18 mouse cellular contexts compared by ENCODE assay signal in genomic region chr2:45593765-45594164, GRCm38 (mm10).
DNase-seq lines count a peak whose midpoint lies in the region; ATAC-seq and TF ChIP-seq lines count a peak whose summit lies in the region.
"Had no signal": no experiment of that assay in that cellular context is flagged by ENCODE, and none has a peak within 500 bp of the region (broad histone marks: within the 10 kb centered on the region; RNA-seq: fewer than 3 reads in every experiment).

No protein-coding gene starts in this region.

- no peaks in the 10 kb centered on the region for H3K4me1 ChIP-seq in stomach, postnatal 0 days (replicated peaks; ENCODE audit: control insufficient read depth, insufficient read depth)
- H3K4me1 ChIP-seq in intestine, embryonic 16.5 days (ENCODE audit: control insufficient read depth, insufficient read depth, low read length): no peaks in the 10 kb centered on the region
- H3K4me1 ChIP-seq: hindbrain, embryonic 12.5 days; liver, embryonic 13.5 days; midbrain, embryonic 10.5 days; neural tube, embryonic 13.5 days had no signal

- no peaks in the 10 kb centered on the region for H3K27me3 ChIP-seq in stomach, postnatal 0 days (ENCODE audit: control insufficient read depth, insufficient read depth, low read length)
- H3K27me3 ChIP-seq in intestine, embryonic 16.5 days (replicated peaks; ENCODE audit: control insufficient read depth, insufficient read depth, low read length): no peaks in the 10 kb centered on the region
- H3K27me3 ChIP-seq: hindbrain, embryonic 12.5 days; liver, embryonic 13.5 days; neural tube, embryonic 13.5 days had no signal

- TF ChIP-seq CTCF in stomach, postnatal 0 days (IDR thresholded peaks at IDR 0.05; ENCODE audit: low read depth): no peak

- peak; percentile 39 for DNase-seq in gastrocnemius, adult 18-20 months (ENCODE audit: low spot score)
- no peak for DNase-seq in gastrocnemius, postnatal 14 days
- DNase-seq in lung, adult 18-20 months: peak; percentile 4 to 21
- no peak for DNase-seq in lung, postnatal 14 days
- DNase-seq in adipocyte (ENCODE audit: low spot score): peak; percentile 54
- peak; percentile 15 for DNase-seq in stomach, postnatal 0 days (ENCODE audit: low spot score)
- DNase-seq: B cell, adult 2 months; cerebellum, adult 11-12 months; cerebellum, postnatal 25 days; layer of hippocampus, postnatal 36 days; liver, embryonic 13.5 days; lung, postnatal 10 days had no signal

- H3K36me3 ChIP-seq in stomach, postnatal 0 days (ENCODE audit: control insufficient read depth, insufficient read depth, low read length): no peaks in the 10 kb centered on the region
- no peaks in the 10 kb centered on the region for H3K36me3 ChIP-seq in intestine, embryonic 16.5 days (ENCODE audit: control insufficient read depth, insufficient read depth, low read length)
- H3K36me3 ChIP-seq: hindbrain, embryonic 12.5 days; liver, embryonic 13.5 days; midbrain, embryonic 10.5 days; neural tube, embryonic 13.5 days had no signal

- H3K27ac ChIP-seq in stomach, postnatal 0 days (replicated peaks): no peak overlapping the region
- no peak overlapping the region for H3K27ac ChIP-seq in intestine, embryonic 16.5 days (ENCODE audit: low read length)
- H3K27ac ChIP-seq: hindbrain, embryonic 12.5 days; liver, embryonic 13.5 days; midbrain, embryonic 10.5 days; neural tube, embryonic 13.5 days had no signal

- WGBS in stomach, postnatal 0 days: 66% methylated on average over 4 of the region's 4 CpGs
- 82% methylated on average over 4 of the region's 4 CpGs for WGBS in intestine, embryonic 16.5 days

- H3K9me3 ChIP-seq in stomach, postnatal 0 days (ENCODE audit: control insufficient read depth, low read length): no peaks in the 10 kb centered on the region
- H3K9me3 ChIP-seq in intestine, embryonic 16.5 days (ENCODE audit: control insufficient read depth, low read length): no peaks in the 10 kb centered on the region
- H3K9me3 ChIP-seq: hindbrain, embryonic 12.5 days; liver, embryonic 13.5 days; midbrain, embryonic 10.5 days; neural tube, embryonic 13.5 days had no signal

- intact Hi-C loops in gastrocnemius, postnatal 14 days (cut with DNase I; ENCODE audit: low total_unique reads): no loop called here

- H3K4me2 ChIP-seq in stomach, postnatal 0 days (replicated peaks; ENCODE audit: low read depth): no peak overlapping the region
- H3K4me2 ChIP-seq in intestine, embryonic 16.5 days (ENCODE audit: low read depth, low read length): no peak overlapping the region
- H3K4me2 ChIP-seq: hindbrain, embryonic 12.5 days; liver, embryonic 13.5 days; neural tube, embryonic 13.5 days had no signal

- H3K9ac ChIP-seq in stomach, postnatal 0 days (ENCODE audit: low read length): no peak overlapping the region
- no peak overlapping the region for H3K9ac ChIP-seq in intestine, embryonic 16.5 days (ENCODE audit: low read depth, low read length)
- H3K9ac ChIP-seq: hindbrain, embryonic 12.5 days; liver, embryonic 13.5 days; neural tube, embryonic 13.5 days had no signal

- no peak overlapping the region for H3K4me3 ChIP-seq in stomach, postnatal 0 days (ENCODE audit: low read depth, low read length)
- no peak overlapping the region for H3K4me3 ChIP-seq in intestine, embryonic 16.5 days (ENCODE audit: low read length)
- H3K4me3 ChIP-seq: hindbrain, embryonic 12.5 days; liver, embryonic 13.5 days; midbrain, embryonic 10.5 days; neural tube, embryonic 13.5 days had no signal

- no peak for ATAC-seq in stomach, postnatal 0 days (ENCODE audit: low FRiP score, low TSS enrichment)
- no peak for ATAC-seq in intestine, embryonic 16.5 days
- ATAC-seq: forebrain, embryonic 14.5 days; inflammation-experienced regulatory T-cells, adult 6 months had no signal

- no peak for TF ChIP-seq EP300 in stomach, postnatal 0 days (optimal IDR thresholded peaks at IDR 0.05)

Comparison
In these comparisons a context has a peak if more than half of its experiments do, and no peak if none do; other contexts are left out.
1. DNase-seq: peak in gastrocnemius, adult 18-20 months (single experiment), lung, adult 18-20 months (2 of 2), adipocyte (single experiment) and stomach, postnatal 0 days (single experiment); none in gastrocnemius, postnatal 14 days (single experiment) and lung, postnatal 14 days (single experiment).